Comparison of ENCODE assay signal across 8 mouse cellular contexts in the genomic region with DNA sequence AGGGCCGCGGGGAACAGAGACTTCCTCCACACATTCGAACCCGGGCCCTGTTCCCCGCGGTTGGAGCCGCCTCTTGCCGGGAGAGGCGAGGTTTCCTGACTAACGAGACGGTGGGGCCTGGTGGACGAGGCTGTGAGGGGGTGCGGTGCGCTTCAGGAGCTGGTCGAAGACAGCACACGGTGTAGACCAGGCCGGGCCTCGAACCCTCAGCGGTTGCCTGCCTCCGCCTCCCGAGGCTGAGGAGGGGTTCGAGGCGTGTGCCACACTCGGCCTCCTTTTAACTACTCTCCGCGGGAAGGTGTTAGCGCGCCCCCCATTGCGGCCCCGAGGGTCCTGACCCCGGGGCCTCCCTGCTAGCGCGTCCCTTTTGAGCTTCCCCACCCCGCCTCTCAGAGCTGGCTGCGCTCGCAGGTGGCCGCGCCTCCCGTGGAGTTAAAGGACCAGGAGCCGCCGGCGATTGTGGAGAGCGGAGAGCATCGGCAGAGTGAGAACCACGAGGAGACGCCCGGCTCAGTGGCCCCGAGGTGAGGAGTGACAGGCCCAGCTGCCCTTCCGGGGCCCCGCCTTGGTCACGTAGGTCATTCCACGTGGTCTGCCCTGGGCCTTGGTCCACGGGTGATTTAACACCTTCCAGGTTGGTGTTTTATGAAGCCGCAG. TPM values are rescaled to one million over a fixed set of nuclear protein-coding genes. Genes with fewer than 3 reads are reported as not detected.
DNase-seq lines count a peak whose midpoint lies in the region; ATAC-seq and TF ChIP-seq lines count a peak whose summit lies in the region.

No protein-coding gene starts in this region.

- 2% methylated on average over 54 of the region's 54 CpGs for WGBS in kidney, adult 2 months
- 1% methylated on average over 53 of the region's 54 CpGs for WGBS in lung, embryonic 15.5 days

- peak overlapping the region; percentile 36 for H3K4me3 ChIP-seq in kidney, adult 2 months (ENCODE audit: insufficient read depth, low read depth, low read length)
- H3K4me3 ChIP-seq in lung, embryonic 15.5 days = peak overlapping the region; percentile 54

- no peak for TF ChIP-seq CTCF in kidney, adult 2 months (conservative IDR thresholded peaks at IDR 0.05; ENCODE audit: insufficient read depth, insufficient read length, low read depth, low read length)

- H3K4me1 ChIP-seq in kidney, adult 2 months (ENCODE audit: control insufficient read depth, insufficient read depth, low read length) = 0 out of 2 replicates have a peak, but pooled peaks cover 4% of the 10 kb centered on the region
- H3K4me1 ChIP-seq in lung, embryonic 15.5 days = peaks cover 20% of the 10 kb centered on the region

- H3K27ac ChIP-seq in kidney, adult 2 months (ENCODE audit: insufficient read depth, low read depth, low read length) = no peak overlapping the region
- 0 out of 2 replicates have a peak overlapping the region, but pooled peaks have one; percentile 30 for H3K27ac ChIP-seq in lung, embryonic 15.5 days

- TF ChIP-seq POLR2A in kidney, adult 2 months (IDR thresholded peaks at IDR 0.05; ENCODE audit: low read depth, low read length) = no peak

- H3K9ac ChIP-seq in lung, embryonic 15.5 days = peak overlapping the region; percentile 58

- peak; percentile 66; the same call in 1 of the 2 replicates for ATAC-seq in lung, embryonic 15.5 days (ENCODE audit: borderline replicate concordance, extremely low read depth, low FRiP score, low TSS enrichment)
- ATAC-seq in neutrophil, adult 5-6 weeks (ENCODE audit: extremely low read depth, insufficient number of reproducible peaks, low FRiP score, poor library complexity, severe bottlenecking) = peak; percentile 11; the same call in 1 of the 2 replicates

- H3K27me3 ChIP-seq in kidney, adult 2 months (replicated peaks; ENCODE audit: control insufficient read depth, insufficient read depth, low read length) = no peaks in the 10 kb centered on the region
- H3K27me3 ChIP-seq in lung, embryonic 15.5 days = no peaks in the 10 kb centered on the region

- H3K9me3 ChIP-seq in lung, embryonic 15.5 days = no peaks in the 10 kb centered on the region

- no peaks in the 10 kb centered on the region for H3K36me3 ChIP-seq in kidney, adult 2 months (ENCODE audit: control insufficient read depth, insufficient read depth, low read length)
- H3K36me3 ChIP-seq in lung, embryonic 15.5 days = peaks cover 20% of the 10 kb centered on the region

- peak; percentile 29 to 33 for DNase-seq in layer of hippocampus, postnatal 10 days (ENCODE audit: low spot score in 2 of 2)
- no peak for DNase-seq in layer of hippocampus, postnatal 36 days
- DNase-seq in c-Kit-positive CD71-positive TER-119-positive erythroid progenitor cells, embryonic 14.5 days (ENCODE audit: low spot score) = peak; percentile 57
- peak; percentile 26 to 44 for DNase-seq in gastrocnemius, postnatal 4 days (ENCODE audit: low spot score in 2 of 2)
- DNase-seq in kidney, adult 2 months = peak; percentile 48
- no peak for DNase-seq in left cerebral cortex, adult 18-20 months (ENCODE audit: low spot score in 2 of 2)

- peak overlapping the region; percentile 100 for H3K4me2 ChIP-seq in lung, embryonic 15.5 days

RNA-seq across cellular contexts. Expression of a gene that starts 0.5 kb away (rescaled TPM):
- total RNA-seq in layer of hippocampus, postnatal 10 days (2021) = 10 to 100 TPM; 33.5 to 39.1 TPM
- total RNA-seq in layer of hippocampus, postnatal 36 days (2021) = 10 to 100 TPM; 16.1 to 19.7 TPM
- total RNA-seq in gastrocnemius, postnatal 4 days (2021) = 10 to 100 TPM; 15.3 to 18.0 TPM
- 0.87 and 1.7 TPM in 2 replicates for polyA plus RNA-seq in kidney, adult 2 months (2012; rRNA removed)
- polyA plus RNA-seq in lung, embryonic 15.5 days (2015; fragmentation: Nextera tagmentation; extraction: Ambion mirVana) = 69.6 and 72.1 TPM in 2 replicates
- total RNA-seq in neutrophil, adult 5-6 weeks (2017) = 4.4 and 5.5 TPM in 2 replicates
- 1 to 10 TPM; 6.7 to 8.4 TPM for total RNA-seq in left cerebral cortex, adult 18-20 months (2021)

RNA-seq across cellular contexts. Expression of a gene that starts 15.6 kb away (rescaled TPM):
- total RNA-seq in layer of hippocampus, postnatal 10 days (2021) = 10 to 100 TPM; 63.2 to 65.0 TPM
- 10 to 100 TPM; 51.2 to 52.7 TPM for total RNA-seq in layer of hippocampus, postnatal 36 days (2021)
- total RNA-seq in gastrocnemius, postnatal 4 days (2021) = 10 to 100 TPM; 37.2 to 41.3 TPM
- 37.5 and 37.6 TPM in 2 replicates for polyA plus RNA-seq in kidney, adult 2 months (2012; rRNA removed)
- polyA plus RNA-seq in lung, embryonic 15.5 days (2015; fragmentation: Nextera tagmentation; extraction: Ambion mirVana) = 96.9 and 98.9 TPM in 2 replicates
- total RNA-seq in neutrophil, adult 5-6 weeks (2017) = 50.7 and 56.2 TPM in 2 replicates
- total RNA-seq in left cerebral cortex, adult 18-20 months (2021) = 10 to 100 TPM; 45.8 to 48.2 TPM

RNA-seq across cellular contexts. Expression of a gene that starts 21.3 kb away (rescaled TPM):
- 10 to 100 TPM; 31.5 to 33.0 TPM for total RNA-seq in layer of hippocampus, postnatal 10 days (2021)
- 10 to 100 TPM; 39.5 to 46.3 TPM for total RNA-seq in layer of hippocampus, postnatal 36 days (2021)
- total RNA-seq in gastrocnemius, postnatal 4 days (2021) = 10 to 100 TPM; 22.1 to 28.2 TPM
- polyA plus RNA-seq in kidney, adult 2 months (2012; rRNA removed) = 700 TPM in 2 replicates
- polyA plus RNA-seq in lung, embryonic 15.5 days (2015; fragmentation: Nextera tagmentation; extraction: Ambion mirVana) = 34.9 and 35.7 TPM in 2 replicates
- 21.0 and 21.5 TPM in 2 replicates for total RNA-seq in neutrophil, adult 5-6 weeks (2017)
- total RNA-seq in left cerebral cortex, adult 18-20 months (2021) = 10 to 100 TPM; 34.8 to 39.1 TPM

RNA-seq across cellular contexts. Expression of a gene that starts 25.7 kb away (rescaled TPM):
- 100 to 1,000 TPM; 444 to 464 TPM for total RNA-seq in layer of hippocampus, postnatal 10 days (2021)
- 100 to 1,000 TPM; 557 to 631 TPM for total RNA-seq in layer of hippocampus, postnatal 36 days (2021)
- 100 to 1,000 TPM; 339 to 368 TPM for total RNA-seq in gastrocnemius, postnatal 4 days (2021)
- polyA plus RNA-seq in kidney, adult 2 months (2012; rRNA removed) = 316 and 337 TPM in 2 replicates
- polyA plus RNA-seq in lung, embryonic 15.5 days (2015; fragmentation: Nextera tagmentation; extraction: Ambion mirVana) = 1,037 and 1,080 TPM in 2 replicates
- 690 and 751 TPM in 2 replicates for total RNA-seq in neutrophil, adult 5-6 weeks (2017)
- 100 to 1,000 TPM; 456 to 475 TPM for total RNA-seq in left cerebral cortex, adult 18-20 months (2021)

RNA-seq across cellular contexts. Expression of a gene that starts 29.3 kb away (rescaled TPM):
- total RNA-seq in layer of hippocampus, postnatal 10 days (2021) = not detected
- total RNA-seq in layer of hippocampus, postnatal 36 days (2021) = under 1 TPM in 1 of 2 experiments, not detected in 1; 0.40 TPM
- under 1 TPM in 1 of 2 experiments, not detected in 1; 0.67 TPM for total RNA-seq in gastrocnemius, postnatal 4 days (2021)
- 3.2 and 6.0 TPM in 2 replicates for polyA plus RNA-seq in kidney, adult 2 months (2012; rRNA removed)
- polyA plus RNA-seq in lung, embryonic 15.5 days (2015; fragmentation: Nextera tagmentation; extraction: Ambion mirVana) = 1.6 and 3.1 TPM in 2 replicates
- total RNA-seq in neutrophil, adult 5-6 weeks (2017) = not detected in 2 replicates
- total RNA-seq in left cerebral cortex, adult 18-20 months (2021) = under 1 TPM in 1 of 2 experiments, not detected in 1; 0.28 TPM

Comparison
In these comparisons a context has a peak if more than half of its experiments do, and no peak if none do; other contexts are left out.
1. DNase-seq: peak in layer of hippocampus, postnatal 10 days (2 of 2), c-Kit-positive CD71-positive TER-119-positive erythroid progenitor cells, embryonic 14.5 days (single experiment), gastrocnemius, postnatal 4 days (2 of 2) and kidney, adult 2 months (single experiment); none in layer of hippocampus, postnatal 36 days (0 of 2) and left cerebral cortex, adult 18-20 months (0 of 2).